Mouse (Mus musculus): Measurements from ENCODE around the gene Rad52. TPM values are rescaled to one million over a fixed set of nuclear protein-coding genes. Genes with fewer than 3 reads are reported as not detected.

Rad52 gene
- total and polyA plus RNA-seq, 2 experiments from 2014 or later: 17.6 to 28.3 TPM

- no peak for DNase-seq (ENCODE audit: low spot score)
- H3K4me1 ChIP-seq (ENCODE audit: insufficient read depth, low read length): no peaks in the 10 kb centered on the region
- no peaks in the 10 kb centered on the region for H3K27me3 ChIP-seq (ENCODE audit: insufficient read depth, low read length)
- WGBS: 84% methylated on average over 3 of the region's 3 CpGs
- no peak overlapping the region for H3K9ac ChIP-seq (replicated peaks; ENCODE audit: low read length)
- H3K4me3 ChIP-seq (ENCODE audit: low read length): no peak overlapping the region
- H3K27ac ChIP-seq: no peak overlapping the region
- no peak for ATAC-seq
- H3K36me3 ChIP-seq (ENCODE audit: insufficient read depth, low read length): peaks cover 57% of the 10 kb centered on the region
- no peak for TF ChIP-seq CTCF (IDR thresholded peaks at IDR 0.05; ENCODE audit: low read depth)
- no peak overlapping the region for H3K4me2 ChIP-seq (ENCODE audit: low read depth, low read length)
- H3K9me3 ChIP-seq (ENCODE audit: low read length): no peaks in the 10 kb centered on the region
These were observed 19.6 kb downstream of the Rad52 start for GRCm38 (mm10) chr6:119922136-119922535.

GRCm38 (mm10) chr6:119922544-119922943 is 20.0 kb downstream of the Rad52 start:
- 87% methylated on average over 4 of the region's 4 CpGs for WGBS
- no peak for ATAC-seq
- H3K36me3 ChIP-seq (ENCODE audit: insufficient read depth, low read length): peaks cover 61% of the 10 kb centered on the region

GRCm38 (mm10) chr6:119924235-119925005 is 21.9 kb downstream of the Rad52 start:
- peak; percentile 53 for DNase-seq (ENCODE audit: low spot score)
- 49% methylated on average over 4 of the region's 4 CpGs for WGBS
- no peaks in the 10 kb centered on the region for H3K4me1 ChIP-seq (ENCODE audit: insufficient read depth, low read length)

More at GRCm38 (mm10) chr6:119922544-119922943, 20.0 kb downstream of the Rad52 start:
- H3K4me1 ChIP-seq (ENCODE audit: insufficient read depth, low read length): no peaks in the 10 kb centered on the region
- H3K4me2 ChIP-seq (ENCODE audit: low read depth, low read length): no peak overlapping the region
- H3K9ac ChIP-seq (replicated peaks; ENCODE audit: low read length): no peak overlapping the region
- no peaks in the 10 kb centered on the region for H3K9me3 ChIP-seq (ENCODE audit: low read length)
- H3K27ac ChIP-seq: no peak overlapping the region
- H3K4me3 ChIP-seq (ENCODE audit: low read length): no peak overlapping the region
- TF ChIP-seq CTCF (IDR thresholded peaks at IDR 0.05; ENCODE audit: low read depth): no peak
- H3K27me3 ChIP-seq (ENCODE audit: insufficient read depth, low read length): no peaks in the 10 kb centered on the region
- DNase-seq (ENCODE audit: low spot score): no peak

More at GRCm38 (mm10) chr6:119924235-119925005, 21.9 kb downstream of the Rad52 start:
- no peaks in the 10 kb centered on the region for H3K27me3 ChIP-seq (ENCODE audit: insufficient read depth, low read length)
- H3K9me3 ChIP-seq (ENCODE audit: low read length): no peaks in the 10 kb centered on the region
- H3K4me3 ChIP-seq (ENCODE audit: low read length): no peak overlapping the region
- ATAC-seq: no peak
- TF ChIP-seq CTCF (IDR thresholded peaks at IDR 0.05; ENCODE audit: low read depth): peak; percentile 71
- peaks cover 64% of the 10 kb centered on the region for H3K36me3 ChIP-seq (ENCODE audit: insufficient read depth, low read length)
- H3K9ac ChIP-seq (replicated peaks; ENCODE audit: low read length): no peak overlapping the region
- no peak overlapping the region for H3K4me2 ChIP-seq (ENCODE audit: low read depth, low read length)
- H3K27ac ChIP-seq: no peak overlapping the region

Other genes starting within 250 kb of the Rad52 start
- 72.9 and 73.6 TPM in 2 replicates for gene Erc1, start 54.5 kb upstream of the Rad52 start, total RNA-seq (2014; rRNA removed)
- 50.5 and 51.4 TPM in 2 replicates for gene Erc1, start 54.5 kb upstream of the Rad52 start, polyA plus RNA-seq (2015; fragmentation: Nextera tagmentation; extraction: Ambion mirVana)
- 118 and 133 TPM in 2 replicates for gene Wnk1, start 136.0 kb downstream of the Rad52 start, total RNA-seq (2014; rRNA removed)
- gene Wnk1, start 136.0 kb downstream of the Rad52 start, polyA plus RNA-seq (2015; fragmentation: Nextera tagmentation; extraction: Ambion mirVana): 42.7 and 42.8 TPM in 2 replicates
- gene Ninj2, start 190.7 kb downstream of the Rad52 start, total RNA-seq (2014; rRNA removed): not detected in 2 replicates
- gene Ninj2, start 190.7 kb downstream of the Rad52 start, polyA plus RNA-seq (2015; fragmentation: Nextera tagmentation; extraction: Ambion mirVana): not detected in 2 replicates